Mouse (Mus musculus) c-Kit-negative CD71-positive TER-119-positive erythroid progenitor cells, embryonic 14.5 days (primary cell): ENCODE results near the gene 1700034J05Rik.

Source experiments
- DNase-seq: peaks from one replicate; pipeline ENCODE4 v3.0.0-alpha.2; 2013; ENCODE audit warnings: low read depth, low spot score

Gene 1700034J05Rik

GRCm38 (mm10) chr6:146954258-146954657, at the start of gene 1700034J05Rik:
Gene 1700034J05Rik, minus strand, starts transcription at chr6:146954422.
- DNase-seq, result no peak

GRCm38 (mm10) chr6:146999755-147000154, 45.5 kb upstream of the 1700034J05Rik start:
- no peak for DNase-seq

- no peak for DNase-seq
These were observed 45.1 kb upstream of the 1700034J05Rik start for GRCm38 (mm10) chr6:146999302-146999701.

- no peak for DNase-seq
These were observed 44.5 kb upstream of the 1700034J05Rik start for GRCm38 (mm10) chr6:146998710-146999109.

- no peak for DNase-seq
These were observed 42.8 kb upstream of the 1700034J05Rik start for GRCm38 (mm10) chr6:146997006-146997405.

GRCm38 (mm10) chr6:146995878-146996277, 41.7 kb upstream of the 1700034J05Rik start:
- no peak for DNase-seq

- DNase-seq, result no peak
These were observed 41.2 kb upstream of the 1700034J05Rik start for GRCm38 (mm10) chr6:146995391-146995790.

GRCm38 (mm10) chr6:146994236-146994635, 40.0 kb upstream of the 1700034J05Rik start:
- no peak for DNase-seq

GRCm38 (mm10) chr6:146984569-146984968, 30.3 kb upstream of the 1700034J05Rik start:
- DNase-seq, result no peak

- DNase-seq, result no peak
These were observed 27.1 kb upstream of the 1700034J05Rik start for GRCm38 (mm10) chr6:146981249-146981835.

- no peak for DNase-seq
These were observed 25.7 kb upstream of the 1700034J05Rik start for GRCm38 (mm10) chr6:146979953-146980352.

GRCm38 (mm10) chr6:146979115-146979744, 25.0 kb upstream of the 1700034J05Rik start:
- DNase-seq, result no peak

- DNase-seq, result no peak
These were observed 24.5 kb upstream of the 1700034J05Rik start for GRCm38 (mm10) chr6:146978691-146979114.

GRCm38 (mm10) chr6:146976446-146976845, 22.2 kb upstream of the 1700034J05Rik start:
- DNase-seq, result no peak

- no peak for DNase-seq
These were observed 19.6 kb upstream of the 1700034J05Rik start for GRCm38 (mm10) chr6:146973830-146974229.

- DNase-seq, result no peak
These were observed 19.2 kb upstream of the 1700034J05Rik start for GRCm38 (mm10) chr6:146973406-146973805.

- no peak for DNase-seq
These were observed 18.5 kb upstream of the 1700034J05Rik start for GRCm38 (mm10) chr6:146972740-146973139.

- no peak for DNase-seq
These were observed 17.8 kb upstream of the 1700034J05Rik start for GRCm38 (mm10) chr6:146972009-146972408.

- DNase-seq, result no peak
These were observed 17.1 kb upstream of the 1700034J05Rik start for GRCm38 (mm10) chr6:146971366-146971765.

- DNase-seq, result no peak
These were observed 16.6 kb upstream of the 1700034J05Rik start for GRCm38 (mm10) chr6:146970811-146971210.

GRCm38 (mm10) chr6:146967836-146968235, 13.6 kb upstream of the 1700034J05Rik start:
- DNase-seq, result no peak

- DNase-seq, result no peak
These were observed 12.3 kb upstream of the 1700034J05Rik start for GRCm38 (mm10) chr6:146966446-146967019.
